Mouse (Mus musculus): ENCODE measurements around the gene Kcnk4.

The Kcnk4 gene

GRCm38 (mm10) chr19:6968491-6969271 is 34.4 kb upstream of the Kcnk4 start:
- DNase-seq (ENCODE audit: low read depth), result peak; percentile 55

DNA sequence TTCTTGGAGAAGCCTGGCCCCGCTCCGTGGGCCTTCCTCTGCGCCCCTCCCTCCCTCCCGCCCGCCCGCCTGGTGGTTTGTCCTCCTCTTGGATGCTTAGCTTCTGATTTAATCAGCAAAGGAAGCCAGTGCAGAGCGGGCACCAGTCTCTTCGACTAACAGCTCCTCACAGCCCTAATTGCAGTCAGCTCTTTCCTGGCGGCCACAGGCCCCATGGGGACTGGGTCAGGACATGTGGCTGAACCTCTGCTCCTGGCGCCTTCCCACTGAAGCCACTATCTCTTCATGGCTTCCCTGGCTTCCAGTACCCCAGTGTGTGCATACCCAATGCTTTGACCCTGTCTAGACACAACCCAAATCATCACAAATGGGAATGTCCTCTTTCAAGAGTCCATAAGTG is 22.1 kb upstream of the Kcnk4 start:
- DNase-seq (ENCODE audit: low read depth), result no peak

- no peak for DNase-seq (ENCODE audit: low read depth)
Observed at GRCm38 (mm10) chr19:6955424-6955823, 21.1 kb upstream of the Kcnk4 start.

GRCm38 (mm10) chr19:6954046-6954445 is 19.7 kb upstream of the Kcnk4 start:
- DNase-seq (ENCODE audit: low read depth), result peak; percentile 55

GRCm38 (mm10) chr19:6952712-6953037 is 18.4 kb upstream of the Kcnk4 start:
- peak; percentile 45 for DNase-seq (ENCODE audit: low read depth)

DNA sequence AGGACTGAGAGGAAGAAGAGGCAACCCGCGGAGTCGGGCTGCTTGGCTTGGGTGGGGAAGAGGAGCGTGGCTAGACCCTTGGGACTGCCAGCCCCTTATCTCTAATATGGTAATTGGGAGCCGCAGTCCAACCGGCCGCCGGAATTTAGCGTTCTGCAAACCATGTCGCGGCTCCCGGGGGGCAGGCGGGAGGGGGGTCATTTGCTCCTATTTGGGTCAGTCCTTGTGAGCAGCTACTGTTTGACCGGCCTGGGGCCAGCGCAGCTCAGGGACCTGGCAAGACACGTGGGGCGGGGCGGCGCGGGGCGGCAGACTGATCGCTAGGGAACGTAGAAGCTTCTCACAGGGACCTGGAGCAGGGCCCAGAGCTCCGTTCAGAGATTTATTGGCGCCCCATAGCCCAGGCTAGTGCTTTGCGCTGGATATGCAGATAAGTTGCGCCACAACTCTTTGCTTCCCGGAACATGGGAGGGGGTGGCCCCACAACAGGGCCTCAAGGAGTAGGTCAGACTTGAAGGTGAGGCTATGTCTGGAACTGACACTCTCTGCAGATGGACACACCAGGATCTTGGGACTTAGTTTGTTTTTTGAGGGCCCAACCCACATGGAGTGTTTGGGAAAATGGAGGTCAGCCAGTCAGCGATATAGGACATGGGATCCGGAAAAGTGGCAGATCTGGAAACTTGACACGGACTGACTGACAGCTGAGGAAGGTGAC is 17.8 kb upstream of the Kcnk4 start:
- DNase-seq (ENCODE audit: low read depth), result peak; percentile 65

DNA sequence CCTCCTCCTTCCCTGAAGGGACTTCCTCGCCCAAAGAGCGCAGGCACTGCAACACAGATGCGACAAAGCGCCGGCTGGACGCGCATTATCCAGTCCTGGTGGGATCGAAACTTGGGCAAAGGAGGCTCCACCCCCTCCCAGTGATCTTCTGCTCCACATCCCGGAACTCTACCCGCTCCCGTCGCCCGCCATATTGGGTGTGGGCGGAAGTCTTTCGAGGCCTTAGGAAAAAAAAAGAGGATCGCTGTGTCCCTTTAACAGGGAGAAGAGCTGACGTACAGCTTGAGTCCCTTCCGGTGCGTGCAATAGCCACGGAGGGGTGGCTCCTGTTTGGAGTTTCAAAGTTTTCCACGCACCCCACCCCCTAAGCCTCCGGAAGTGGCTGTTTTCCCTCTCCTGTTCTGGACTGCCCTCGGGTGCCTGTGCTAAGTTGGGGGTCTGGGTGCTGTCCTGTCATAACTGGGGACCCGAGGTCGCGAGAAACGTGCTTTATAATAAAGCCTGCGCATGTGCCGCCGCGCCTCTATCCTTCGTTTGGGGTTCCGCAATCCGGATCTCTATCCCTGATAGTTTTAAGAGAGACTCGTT is 17.2 kb upstream of the Kcnk4 start:
- peak; percentile 90 for DNase-seq (ENCODE audit: low read depth)

GRCm38 (mm10) chr19:6950613-6951153 is 16.4 kb upstream of the Kcnk4 start:
- DNase-seq (ENCODE audit: low read depth), result peak; percentile 71

- no peak for DNase-seq (ENCODE audit: low read depth)
Observed at GRCm38 (mm10) chr19:6949951-6950350, 15.6 kb upstream of the Kcnk4 start.

- no peak for DNase-seq (ENCODE audit: low read depth)
Observed at GRCm38 (mm10) chr19:6949532-6949931, 15.2 kb upstream of the Kcnk4 start.

GRCm38 (mm10) chr19:6948186-6948585 is 13.9 kb upstream of the Kcnk4 start:
- DNase-seq (ENCODE audit: low read depth), result no peak

GRCm38 (mm10) chr19:6947742-6948141 is 13.4 kb upstream of the Kcnk4 start:
- no peak for DNase-seq (ENCODE audit: low read depth)

- no peak for DNase-seq (ENCODE audit: low read depth)
Observed at GRCm38 (mm10) chr19:6943709-6944108, 9.4 kb upstream of the Kcnk4 start.

- no peak for DNase-seq (ENCODE audit: low read depth)
Observed at GRCm38 (mm10) chr19:6942764-6943163, 8.4 kb upstream of the Kcnk4 start.

- peak; percentile 94 for DNase-seq (ENCODE audit: low read depth)
Observed at GRCm38 (mm10) chr19:6942249-6942691, 8.0 kb upstream of the Kcnk4 start, which contains the start of gene Gpr137. Gene Gpr137, minus strand, starts transcription at chr19:6942480.

GRCm38 (mm10) chr19:6941372-6942248 is 7.3 kb upstream of the Kcnk4 start, which contains the start of gene Bad:
Gene Bad, plus strand, starts transcription at chr19:6941861.
- peak; percentile 97 for DNase-seq (ENCODE audit: low read depth)

GRCm38 (mm10) chr19:6940396-6941351 is 6.4 kb upstream of the Kcnk4 start:
- no peak for DNase-seq (ENCODE audit: low read depth)

DNA sequence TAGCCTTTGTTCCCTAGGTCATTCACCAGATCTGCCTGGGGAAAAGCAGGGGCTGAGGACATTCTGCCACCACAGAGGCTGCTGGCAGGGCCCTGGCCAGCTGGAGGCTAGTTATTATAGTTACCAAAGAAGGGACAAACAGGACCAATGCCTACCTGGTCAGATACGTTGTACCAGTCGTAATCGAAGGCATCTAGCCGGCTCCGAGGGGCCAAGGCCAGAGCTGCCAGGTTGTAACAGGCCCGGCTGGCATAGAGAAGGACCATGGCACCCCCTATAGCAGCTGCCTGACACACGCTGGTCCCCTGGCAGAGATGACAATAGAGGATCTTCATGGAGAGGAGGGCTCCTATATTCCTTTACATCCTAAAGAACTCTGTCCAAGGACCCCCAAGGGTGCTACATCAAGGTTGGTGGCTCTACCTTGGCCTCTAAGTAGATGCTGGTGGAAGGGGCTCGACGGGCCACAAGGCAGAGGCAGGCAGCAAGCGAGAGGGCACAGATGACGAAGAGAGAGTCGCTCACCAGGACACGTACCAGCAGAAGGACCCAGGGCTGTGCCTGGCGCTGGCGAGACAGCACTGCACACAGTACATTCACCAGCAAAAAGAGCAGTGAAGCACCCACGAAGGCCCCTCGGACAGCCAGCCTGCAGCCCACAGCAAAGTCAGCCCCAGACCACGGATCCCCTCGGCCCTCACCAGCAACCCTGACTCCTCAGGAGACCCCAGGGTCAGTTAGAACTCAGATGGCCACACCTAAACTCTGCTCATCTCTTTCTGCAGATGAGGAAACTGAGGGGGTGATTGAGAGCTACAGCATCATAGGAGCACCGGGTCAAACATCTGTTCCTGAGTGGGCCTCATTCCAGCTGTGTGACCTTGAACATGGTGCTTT is 5.0 kb upstream of the Kcnk4 start:
- no peak for DNase-seq (ENCODE audit: low read depth)

All from induced T-regulatory cell, adult 2 months (primary cell).